Mouse (Mus musculus) stomach, postnatal 0 days (tissue): Measurements from ENCODE around the gene Snf8.

ENCODE experiments used
- CTCF ChIP-seq: IDR thresholded peaks from 2 replicates; pipeline ENCODE4 v1.5.1; 2016; ENCODE audit warnings: antibody characterized with exemption, low read depth, mild to moderate bottlenecking, moderate library complexity
- EP300 ChIP-seq: optimal IDR thresholded peaks from 2 replicates; pipeline ENCODE3; 2016; ENCODE audit warnings: antibody characterized with exemption

- no peak for TF ChIP-seq EP300
- TF ChIP-seq CTCF, result no peak
Measured at GRCm38 (mm10) chr11:96030571-96030970, 4.1 kb upstream of the Snf8 start.
